Mouse (Mus musculus): ENCODE data around the gene Hpcal1. TPM values are rescaled to one million over a fixed set of nuclear protein-coding genes. Genes with fewer than 3 reads are reported as not detected.

Hpcal1 gene
- polyA plus RNA-seq, 1 experiment from 2014 or later = 145 TPM

GRCm38 (mm10) chr12:17682161-17682560, 8.5 kb upstream of the Hpcal1 start:
- no peak for TF ChIP-seq CTCF (IDR thresholded peaks at IDR 0.05)
- TF ChIP-seq EP300 (IDR thresholded peaks at IDR 0.05) = no peak
- H3K36me3 ChIP-seq (ENCODE audit: insufficient read depth, low read length) = no peaks in the 10 kb centered on the region
- H3K27me3 ChIP-seq (replicated peaks; ENCODE audit: insufficient read depth, low read length) = no peaks in the 10 kb centered on the region
- DNase-seq (ENCODE audit: low spot score) = peak; percentile 62
- ATAC-seq = 0 out of 2 replicates have a peak, but pooled peaks have one; percentile 12
- no peak overlapping the region for H3K9ac ChIP-seq (replicated peaks; ENCODE audit: low read depth)
- no peaks in the 10 kb centered on the region for H3K9me3 ChIP-seq (ENCODE audit: low read length)
- 63% methylated on average over 2 of the region's 2 CpGs for WGBS
- H3K4me2 ChIP-seq (replicated peaks; ENCODE audit: low read depth, low read length) = no peak overlapping the region
- no peak overlapping the region for H3K4me3 ChIP-seq (ENCODE audit: low read depth, low read length)
- no peak overlapping the region for H3K27ac ChIP-seq (ENCODE audit: low read length)
- H3K4me1 ChIP-seq (ENCODE audit: insufficient read depth, low read depth, low read length) = no peaks in the 10 kb centered on the region

- no peak for DNase-seq (ENCODE audit: low spot score)
- Histone ChIP-seq H3K36me3 (ENCODE audit: insufficient read depth, low read length) (no peaks in the 10 kb centered on the region), H3K27ac (ENCODE audit: low read length) (no peak overlapping the region), H3K9ac (replicated peaks; ENCODE audit: low read depth) (no peak overlapping the region), H3K9me3 (ENCODE audit: low read length) (no peaks in the 10 kb centered on the region), H3K27me3 (replicated peaks; ENCODE audit: insufficient read depth, low read length) (no peaks in the 10 kb centered on the region), H3K4me3 (ENCODE audit: low read depth, low read length) (no peak overlapping the region), H3K4me2 (replicated peaks; ENCODE audit: low read depth, low read length) (no peak overlapping the region), H3K4me1 (ENCODE audit: insufficient read depth, low read depth, low read length) (no peaks in the 10 kb centered on the region)
- no peak for ATAC-seq
- 61% methylated on average over 1 of the region's 1 CpGs for WGBS
- TF ChIP-seq EP300 (IDR thresholded peaks at IDR 0.05) (no peak), CTCF (IDR thresholded peaks at IDR 0.05) (no peak)
These were observed 6.3 kb upstream of the Hpcal1 start for GRCm38 (mm10) chr12:17684315-17684714.

GRCm38 (mm10) chr12:17686116-17686515, 4.5 kb upstream of the Hpcal1 start:
- no peak for TF ChIP-seq EP300 (IDR thresholded peaks at IDR 0.05)
- TF ChIP-seq CTCF (IDR thresholded peaks at IDR 0.05) = no peak
- Histone ChIP-seq H3K9me3 (ENCODE audit: low read length) (no peaks in the 10 kb centered on the region), H3K4me1 (ENCODE audit: insufficient read depth, low read depth, low read length) (no peaks in the 10 kb centered on the region), H3K9ac (replicated peaks; ENCODE audit: low read depth) (no peak overlapping the region), H3K27me3 (replicated peaks; ENCODE audit: insufficient read depth, low read length) (no peaks in the 10 kb centered on the region), H3K4me2 (replicated peaks; ENCODE audit: low read depth, low read length) (no peak overlapping the region), H3K4me3 (ENCODE audit: low read depth, low read length) (no peak overlapping the region), H3K36me3 (ENCODE audit: insufficient read depth, low read length) (no peaks in the 10 kb centered on the region), H3K27ac (ENCODE audit: low read length) (no peak overlapping the region)
- DNase-seq (ENCODE audit: low spot score) (no peak), ATAC-seq (no peak)
- WGBS = 53% methylated on average over 2 of the region's 2 CpGs

GRCm38 (mm10) chr12:17688913-17689312, 1.7 kb upstream of the Hpcal1 start:
- H3K9ac ChIP-seq (replicated peaks; ENCODE audit: low read depth) = no peak overlapping the region
- TF ChIP-seq EP300 (IDR thresholded peaks at IDR 0.05) (no peak), CTCF (IDR thresholded peaks at IDR 0.05) (no peak)
- no peak overlapping the region for H3K27ac ChIP-seq (ENCODE audit: low read length)
- H3K4me1 ChIP-seq (ENCODE audit: insufficient read depth, low read depth, low read length) = peaks cover 11% of the 10 kb centered on the region; the same call in 1 of the 2 replicates
- no peak for ATAC-seq
- H3K36me3 ChIP-seq (ENCODE audit: insufficient read depth, low read length) = no peaks in the 10 kb centered on the region
- H3K27me3 ChIP-seq (replicated peaks; ENCODE audit: insufficient read depth, low read length) = no peaks in the 10 kb centered on the region
- H3K9me3 ChIP-seq (ENCODE audit: low read length) = no peaks in the 10 kb centered on the region
- no peak overlapping the region for H3K4me2 ChIP-seq (replicated peaks; ENCODE audit: low read depth, low read length)
- 94% methylated on average over 3 of the region's 3 CpGs for WGBS
- no peak overlapping the region for H3K4me3 ChIP-seq (ENCODE audit: low read depth, low read length)
- DNase-seq (ENCODE audit: low spot score) = no peak

GRCm38 (mm10) chr12:17689931-17690563, 609 bp upstream of the Hpcal1 start:
- peaks cover 20% of the 10 kb centered on the region; the same call in 1 of the 2 replicates for H3K4me1 ChIP-seq (ENCODE audit: insufficient read depth, low read depth, low read length)
- ATAC-seq (peak; percentile 90), DNase-seq (ENCODE audit: low spot score) (peak; percentile 88)
- H3K27ac ChIP-seq (ENCODE audit: low read length) = peak overlapping the region; percentile 81; the same call in 1 of the 2 replicates
- no peaks in the 10 kb centered on the region for H3K9me3 ChIP-seq (ENCODE audit: low read length)
- no peaks in the 10 kb centered on the region for H3K36me3 ChIP-seq (ENCODE audit: insufficient read depth, low read length)
- TF ChIP-seq CTCF (IDR thresholded peaks at IDR 0.05) (no peak), EP300 (IDR thresholded peaks at IDR 0.05) (no peak)
- peak overlapping the region; percentile 88 for H3K4me2 ChIP-seq (replicated peaks; ENCODE audit: low read depth, low read length)
- no peaks in the 10 kb centered on the region for H3K27me3 ChIP-seq (replicated peaks; ENCODE audit: insufficient read depth, low read length)
- peak overlapping the region; percentile 96 for H3K4me3 ChIP-seq (ENCODE audit: low read depth, low read length)
- H3K9ac ChIP-seq (replicated peaks; ENCODE audit: low read depth) = no peak overlapping the region
- 12% methylated on average over 15 of the region's 20 CpGs for WGBS

- no peak for ATAC-seq
- Histone ChIP-seq H3K36me3 (ENCODE audit: insufficient read depth, low read length) (no peaks in the 10 kb centered on the region), H3K9ac (replicated peaks; ENCODE audit: low read depth) (peak overlapping the region; percentile 74), H3K4me3 (ENCODE audit: low read depth, low read length) (peak overlapping the region; percentile 96), H3K4me2 (replicated peaks; ENCODE audit: low read depth, low read length) (peak overlapping the region; percentile 88), H3K27ac (ENCODE audit: low read length) (peak overlapping the region; percentile 81), H3K27me3 (replicated peaks; ENCODE audit: insufficient read depth, low read length) (no peaks in the 10 kb centered on the region), H3K9me3 (ENCODE audit: low read length) (no peaks in the 10 kb centered on the region), H3K4me1 (ENCODE audit: insufficient read depth, low read depth, low read length) (peaks cover 20% of the 10 kb centered on the region; the same call in 1 of the 2 replicates)
- WGBS = 2% methylated on average over 28 of the region's 30 CpGs
- DNase-seq (ENCODE audit: low spot score) = peak; percentile 36
- TF ChIP-seq CTCF (IDR thresholded peaks at IDR 0.05) = no peak
- no peak for TF ChIP-seq EP300 (IDR thresholded peaks at IDR 0.05)
These were observed 742 bp downstream of the Hpcal1 start for GRCm38 (mm10) chr12:17691320-17691876.

Data from lung, postnatal 0 days (tissue).